Mouse (Mus musculus) E14TG2a.4 (cell line): ENCODE results near the gene Ccdc89.

Experiments
- CTCF ChIP-seq: conservative IDR thresholded peaks from 2 replicates; pipeline ENCODE4 v1.5.1; 2014; ENCODE audit warnings: low read length
- NANOG ChIP-seq: IDR thresholded peaks from 2 replicates; pipeline ENCODE4 v1.6.1; 2014; ENCODE audit warnings: borderline replicate concordance, low read length, mixed read lengths
- POU5F1 ChIP-seq: IDR thresholded peaks from 2 replicates; pipeline ENCODE4 v1.6.1; 2014; ENCODE audit warnings: low read length, borderline replicate concordance

DNA sequence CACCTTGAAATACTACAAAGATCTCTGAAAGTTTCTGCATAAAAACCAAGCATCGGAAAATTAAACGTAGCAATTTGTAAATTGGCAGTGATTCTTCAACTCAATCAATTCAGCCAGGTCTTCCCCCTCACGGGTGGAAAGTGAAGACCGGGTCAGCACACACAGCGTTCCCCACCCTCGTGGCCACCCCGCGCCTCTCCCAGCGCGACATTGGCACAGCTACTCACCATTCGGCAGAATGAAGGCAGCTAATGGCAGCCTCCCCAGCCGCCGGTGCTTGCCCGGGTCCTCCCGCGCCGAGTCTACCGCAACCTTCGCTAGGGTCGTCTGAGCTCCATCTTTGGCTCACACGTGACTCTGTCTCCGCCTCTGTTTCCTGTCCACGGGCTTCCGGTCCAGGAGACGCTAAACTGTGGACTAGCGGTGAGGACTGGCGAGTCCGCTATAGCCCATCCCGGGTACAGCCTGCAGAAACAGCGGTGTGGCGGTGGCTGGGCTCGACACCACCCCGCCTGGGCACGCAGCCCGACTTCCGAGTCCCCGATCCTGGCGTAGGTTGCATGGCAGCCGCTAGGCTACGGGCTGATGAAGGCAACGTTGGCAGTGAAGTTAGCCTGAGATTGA, 30.6 kb downstream of the Ccdc89 start, which contains the start of gene Tmem126a:
- TF ChIP-seq CTCF (no peak), NANOG (no peak), POU5F1 (no peak)
